Mouse (Mus musculus) brown adipose tissue, adult 24 weeks (tissue): ENCODE measurements around the gene Ramp1. TPM values are rescaled to one million over a fixed set of nuclear protein-coding genes. Genes with fewer than 3 reads are reported as not detected.

ENCODE experiments used
- H3K27ac ChIP-seq: fragments of 200-500 bp; replicated peaks from 2 replicates; pipeline ENCODE4 v1.5.1; 2012; ENCODE audit warnings: low read depth, mild to moderate bottlenecking, low read length
- H3K4me1 ChIP-seq: fragments of 200-500 bp; 2 replicates; pipeline ENCODE4 v1.6.1; 2012; ENCODE audit warnings: low read length, mixed read lengths; ENCODE audit not compliant: control insufficient read depth, insufficient read depth, insufficient read length
- H3K4me3 ChIP-seq: fragments of 200-500 bp; 2 replicates; pipeline ENCODE4 v1.5.1; 2012; ENCODE audit warnings: low read depth, mild to moderate bottlenecking, low read length, moderate library complexity; ENCODE audit not compliant: insufficient read depth
- polyA plus RNA-seq: library from polyadenylated mRNA; stranded (reverse); fragments of >200 nt; gene quantifications from 2 replicates; pipeline ENCODE4 v1.2.4, GENCODE M21; 2012; ENCODE audit not compliant: missing spikeins, insufficient read depth, insufficient read length

Ramp1 gene
- polyA plus RNA-seq, 1 experiment: 1.5 TPM

DNA sequence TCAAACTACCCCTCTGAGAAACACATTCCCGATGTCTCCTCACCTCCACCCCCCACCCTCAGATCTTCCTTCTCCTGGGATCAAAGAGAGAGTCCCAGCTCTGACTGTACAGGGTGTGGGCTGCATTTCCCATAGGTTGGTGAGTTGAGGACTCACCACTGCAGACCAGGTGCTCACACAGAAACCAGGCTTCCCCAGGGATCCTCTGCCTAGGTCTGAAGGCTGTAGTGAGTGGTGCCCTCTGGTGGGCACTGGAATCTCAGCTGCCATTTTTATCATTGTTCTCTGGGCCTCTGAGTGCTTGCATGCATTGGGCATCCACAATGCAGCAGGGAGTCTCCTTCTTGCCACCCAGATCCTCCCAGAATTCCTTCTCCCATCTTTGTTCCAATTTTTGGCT is 31.5 kb downstream of the Ramp1 start:
- H3K4me3 ChIP-seq: no peak overlapping the region
- H3K27ac ChIP-seq: no peak overlapping the region
- H3K4me1 ChIP-seq: peaks cover 4% of the 10 kb centered on the region

- Histone ChIP-seq H3K27ac (no peak overlapping the region), H3K4me1 (peaks cover 4% of the 10 kb centered on the region), H3K4me3 (no peak overlapping the region)
Observed at GRCm38 (mm10) chr1:91211591-91212008, 32.0 kb downstream of the Ramp1 start.

GRCm38 (mm10) chr1:91215264-91215663 is 35.6 kb downstream of the Ramp1 start:
- Histone ChIP-seq H3K27ac (no peak overlapping the region), H3K4me3 (no peak overlapping the region), H3K4me1 (no peaks in the 10 kb centered on the region)

GRCm38 (mm10) chr1:91215981-91216380 is 36.4 kb downstream of the Ramp1 start:
- Histone ChIP-seq H3K27ac (no peak overlapping the region), H3K4me3 (no peak overlapping the region), H3K4me1 (no peaks in the 10 kb centered on the region)

DNA sequence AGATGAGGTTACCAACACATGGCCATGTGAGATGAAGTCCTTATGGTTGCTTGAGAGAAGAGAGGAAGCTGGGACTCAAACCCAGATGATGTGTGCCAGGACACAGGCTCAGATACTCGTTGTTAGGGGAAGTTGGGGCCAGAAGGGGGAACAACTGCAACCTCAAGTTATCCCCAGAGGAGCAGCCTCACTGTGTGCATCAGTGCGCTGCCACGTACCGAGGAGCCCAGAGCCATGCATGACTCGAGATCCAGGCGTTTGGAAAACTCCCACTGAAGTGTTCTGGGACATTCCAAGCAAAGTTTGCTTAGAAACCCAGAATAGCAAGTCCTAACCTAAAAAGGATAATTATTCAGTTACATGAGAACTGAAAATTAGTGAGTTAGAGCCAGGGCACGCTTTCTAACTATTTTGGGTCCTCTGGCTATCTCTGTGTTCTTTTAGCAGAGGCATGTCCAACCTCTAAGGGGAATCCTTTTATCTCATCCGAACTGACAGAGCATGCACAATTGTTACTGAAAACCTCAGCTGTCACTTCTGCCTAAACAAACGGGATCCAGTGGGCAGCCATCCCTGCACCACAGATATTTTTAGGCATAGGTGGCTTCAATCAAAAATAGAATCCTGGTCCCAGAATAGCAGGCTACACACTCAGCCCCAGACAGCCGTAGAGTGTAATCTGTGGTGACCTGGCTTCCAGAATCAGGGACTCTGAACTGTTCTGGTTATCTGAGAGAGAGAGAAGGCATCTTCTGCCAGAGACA is 37.1 kb downstream of the Ramp1 start:
- no peaks in the 10 kb centered on the region for H3K4me1 ChIP-seq
- H3K27ac ChIP-seq: no peak overlapping the region
- H3K4me3 ChIP-seq: no peak overlapping the region

- H3K4me1 ChIP-seq: no peaks in the 10 kb centered on the region
- no peak overlapping the region for H3K27ac ChIP-seq
- H3K4me3 ChIP-seq: no peak overlapping the region
Observed at GRCm38 (mm10) chr1:91219641-91220321, 40.2 kb downstream of the Ramp1 start.

DNA sequence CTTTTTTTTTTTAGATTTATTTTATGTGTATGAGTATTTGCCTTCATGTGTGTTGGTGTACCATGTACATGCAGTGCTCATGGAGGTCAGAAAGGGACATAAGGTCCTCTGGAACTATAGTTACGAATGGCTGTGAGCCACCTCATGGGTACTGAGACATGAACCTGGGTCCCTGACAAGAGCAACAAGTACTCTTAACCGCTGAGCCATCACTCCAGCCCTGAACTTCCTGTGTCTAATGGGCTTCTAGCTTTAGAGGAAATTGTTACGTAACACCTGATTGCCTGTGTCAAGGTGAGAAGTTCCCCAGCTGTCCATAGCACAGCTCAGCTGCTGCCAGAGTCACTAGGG is 40.7 kb downstream of the Ramp1 start:
- Histone ChIP-seq H3K4me1 (no peaks in the 10 kb centered on the region), H3K27ac (no peak overlapping the region)

DNA sequence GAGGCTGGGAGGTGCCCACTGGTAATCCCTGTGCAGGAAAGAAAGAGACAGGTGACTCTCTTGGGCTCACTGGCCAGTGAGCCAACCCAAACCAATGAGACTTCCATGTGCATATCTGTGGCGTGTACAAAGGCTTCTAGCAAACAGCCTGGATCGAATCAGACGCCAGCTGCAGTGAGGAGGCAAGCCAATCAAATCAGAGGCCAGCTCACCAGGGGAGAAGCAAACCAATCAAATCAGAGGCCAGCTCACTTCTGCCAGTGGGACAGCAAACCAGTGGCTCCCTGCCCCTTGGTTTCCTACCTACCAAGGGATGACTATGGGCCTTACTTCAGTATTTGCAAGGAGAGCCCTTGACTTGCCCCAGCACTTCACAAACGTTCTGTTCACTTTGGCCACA is 46.9 kb downstream of the Ramp1 start:
- no peak overlapping the region for H3K4me3 ChIP-seq
- no peak overlapping the region for H3K27ac ChIP-seq
- no peaks in the 10 kb centered on the region for H3K4me1 ChIP-seq

More for the DNA sequence above, 40.7 kb downstream of the Ramp1 start:
- H3K4me3 ChIP-seq: no peak overlapping the region

- no peaks in the 10 kb centered on the region for H3K4me1 ChIP-seq
- H3K27ac ChIP-seq: no peak overlapping the region
- H3K4me3 ChIP-seq: no peak overlapping the region
Observed at GRCm38 (mm10) chr1:91227381-91228054, 47.9 kb downstream of the Ramp1 start.

DNA sequence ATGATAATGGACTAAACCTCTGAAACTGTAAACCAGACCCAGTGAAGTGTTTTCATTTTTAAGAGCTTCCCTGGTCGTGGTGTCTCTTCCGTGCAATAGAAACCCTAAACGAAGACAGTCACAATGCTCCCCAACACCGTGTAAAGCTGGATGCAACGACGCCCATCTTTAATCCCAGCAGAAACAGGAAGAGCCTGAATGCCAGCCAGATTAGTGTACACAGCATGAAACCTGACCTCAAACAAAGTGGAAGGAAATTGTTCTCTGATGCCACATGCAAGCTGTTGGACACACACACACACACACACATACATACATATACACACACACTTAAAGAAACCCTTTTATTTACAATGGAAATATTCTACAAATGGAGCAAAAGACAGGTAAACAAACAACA is 51.5 kb downstream of the Ramp1 start:
- Histone ChIP-seq H3K27ac (no peak overlapping the region), H3K4me1 (no peaks in the 10 kb centered on the region), H3K4me3 (no peak overlapping the region)

- no peak overlapping the region for H3K27ac ChIP-seq
- H3K4me1 ChIP-seq: no peaks in the 10 kb centered on the region
- no peak overlapping the region for H3K4me3 ChIP-seq
Observed at GRCm38 (mm10) chr1:91231896-91232295, 52.3 kb downstream of the Ramp1 start.

DNA sequence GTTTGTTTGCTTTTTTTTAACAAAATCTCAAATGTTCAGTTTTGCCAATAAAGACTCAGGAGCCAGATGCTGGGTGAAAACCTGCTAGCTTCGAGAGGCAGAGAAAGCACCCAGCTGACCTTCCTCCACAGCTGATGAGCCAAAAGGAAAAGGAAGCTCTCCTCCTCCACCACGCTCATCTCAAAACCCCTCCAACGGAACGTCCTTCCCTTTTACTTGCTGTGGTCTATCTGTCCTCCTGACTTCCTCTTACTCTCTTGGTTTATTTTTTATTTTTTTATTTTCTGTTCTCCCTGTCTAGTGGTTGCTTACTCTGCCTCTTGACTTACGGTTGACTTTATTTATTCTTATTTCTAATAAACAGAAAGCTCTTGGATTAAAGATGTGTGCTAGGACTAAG is 55.8 kb downstream of the Ramp1 start:
- H3K4me3 ChIP-seq: no peak overlapping the region
- no peak overlapping the region for H3K27ac ChIP-seq
- no peaks in the 10 kb centered on the region for H3K4me1 ChIP-seq

DNA sequence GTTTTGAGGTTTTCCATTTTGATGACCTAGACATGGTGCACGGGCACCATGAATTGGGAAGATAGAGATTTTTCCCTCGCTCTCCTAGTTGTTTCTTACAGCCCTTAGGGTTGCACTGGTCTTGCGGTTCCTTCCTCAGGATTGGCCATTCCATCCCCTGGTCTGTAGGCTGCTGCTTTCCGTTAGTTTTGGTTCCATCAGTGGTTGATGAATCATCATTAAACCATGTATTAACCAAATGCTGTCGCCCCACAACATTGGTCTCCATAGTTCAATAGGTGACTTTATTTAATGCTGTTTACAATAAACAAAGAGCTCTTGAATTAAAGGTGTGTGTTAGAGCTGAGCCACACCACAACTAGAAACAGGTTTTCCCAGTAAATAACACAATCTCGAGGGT is 58.1 kb downstream of the Ramp1 start:
- Histone ChIP-seq H3K4me3 (no peak overlapping the region), H3K27ac (no peak overlapping the region), H3K4me1 (no peaks in the 10 kb centered on the region)

GRCm38 (mm10) chr1:91239112-91239511 is 59.5 kb downstream of the Ramp1 start:
- Histone ChIP-seq H3K4me1 (no peaks in the 10 kb centered on the region), H3K27ac (no peak overlapping the region), H3K4me3 (no peak overlapping the region)

DNA sequence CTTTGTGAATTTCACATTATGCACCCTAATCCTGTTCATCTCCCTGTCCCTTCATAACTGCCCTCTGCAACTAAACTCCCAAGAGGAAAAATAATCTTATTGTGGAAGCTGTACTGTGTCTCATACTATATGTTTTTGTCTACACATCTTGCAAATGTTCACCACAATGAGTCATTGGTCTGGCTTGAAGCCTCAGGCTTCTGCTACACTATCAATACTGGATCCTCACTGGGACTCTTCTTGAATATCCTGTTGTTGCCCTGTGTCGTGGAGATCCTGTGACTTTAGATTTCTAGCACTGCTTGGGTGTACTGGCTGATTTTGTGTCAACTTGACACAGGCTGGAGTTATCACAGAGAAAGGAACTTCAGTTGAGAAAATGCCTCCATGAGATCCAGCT is 60.2 kb downstream of the Ramp1 start:
- Histone ChIP-seq H3K27ac (no peak overlapping the region), H3K4me3 (no peak overlapping the region), H3K4me1 (no peaks in the 10 kb centered on the region)
